Mouse (Mus musculus): ENCODE measurements around the gene Stambp. TPM values are rescaled to one million over a fixed set of nuclear protein-coding genes. Genes with fewer than 3 reads are reported as not detected.
"Not testable (repeated sequence)": the region's sequence is repeated elsewhere in the genome, so short reads cannot be mapped to it uniquely, and the experiment has no call there.

Stambp gene
- total RNA-seq (2021): 10 to 100 TPM; 10.2 to 13.8 TPM
- long read RNA-seq, experiment 1, transcript Stambp-201 (10 exons, 2,364 nt): major isoform, 13 of 14 reads
- long read RNA-seq, experiment 1, partial matches to known transcripts: 1 of 14 reads
- long read RNA-seq, experiment 1, other reads (novel, unspliced or antisense): 0 of 14 reads
- long read RNA-seq, experiment 2, partial matches to known transcripts: 2 of 6 reads
- long read RNA-seq, experiment 2, other reads (novel, unspliced or antisense): 1 of 6 reads

- DNase-seq: peak in 1 of 2 experiments; percentile 49
Measured at GRCm38 (mm10) chr6:83572671-83573070, at the start of gene Stambp. Gene Stambp, minus strand, starts transcription at chr6:83572729.

DNA sequence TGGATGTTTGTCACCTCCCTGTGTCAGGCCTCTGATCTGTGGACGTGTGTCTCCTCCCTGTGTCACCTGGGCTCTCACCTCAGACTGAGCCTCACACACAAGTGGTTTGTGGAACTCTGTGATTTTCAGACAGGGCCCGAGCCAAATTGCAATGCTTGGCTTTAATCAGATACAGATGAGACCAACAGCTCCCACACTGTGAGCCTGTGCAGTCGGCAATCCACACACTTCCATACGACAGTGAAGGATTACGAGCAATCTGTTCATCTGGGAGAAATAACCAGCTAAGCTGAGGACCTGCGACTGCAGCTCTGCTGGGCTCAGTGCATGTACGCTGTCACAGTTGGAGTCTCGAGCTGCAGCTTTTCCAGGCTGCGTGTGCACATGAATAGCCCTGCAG, 47.4 kb upstream of the Stambp start:
- no peak for DNase-seq

DNA sequence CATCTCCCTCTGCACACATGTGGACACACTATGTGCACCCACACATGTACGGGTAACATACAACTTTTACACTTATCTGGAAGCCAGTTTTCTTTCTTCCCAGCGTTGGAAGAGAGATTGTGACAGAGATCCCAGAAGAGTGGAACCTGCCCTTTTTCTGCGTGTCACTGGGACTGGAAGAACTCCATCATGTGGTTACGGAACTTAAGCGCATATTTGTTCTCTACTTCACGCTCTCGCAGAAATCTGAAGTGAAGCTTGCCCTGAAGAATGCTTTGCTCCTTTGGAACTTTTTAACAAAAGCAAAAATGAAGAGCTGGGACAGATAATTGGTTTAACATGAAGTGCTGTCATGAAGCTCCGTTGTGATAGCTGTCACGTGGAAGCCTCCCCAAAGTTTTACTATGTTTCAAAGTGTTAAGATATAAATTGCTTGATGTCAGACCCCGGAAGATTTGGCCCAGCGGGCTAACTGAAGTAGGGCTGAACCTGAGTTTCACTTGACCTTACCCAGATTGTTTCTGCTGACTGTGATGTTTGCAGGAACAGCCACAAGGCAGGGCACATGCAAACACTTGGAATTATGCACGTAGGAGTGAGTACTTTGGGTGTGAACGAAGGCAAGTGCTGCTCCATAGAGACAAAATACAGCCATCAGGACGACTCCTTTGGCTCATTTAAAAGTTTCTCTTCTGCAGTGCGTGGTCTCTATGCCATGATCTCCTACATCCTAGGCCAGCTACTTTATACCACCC, 45.2 kb upstream of the Stambp start:
- no peak for DNase-seq

- peak; percentile 78 to 83 for DNase-seq
Measured at GRCm38 (mm10) chr6:83616512-83616911, 44.0 kb upstream of the Stambp start.

GRCm38 (mm10) chr6:83614469-83614868, 41.9 kb upstream of the Stambp start:
- no peak for DNase-seq

DNA sequence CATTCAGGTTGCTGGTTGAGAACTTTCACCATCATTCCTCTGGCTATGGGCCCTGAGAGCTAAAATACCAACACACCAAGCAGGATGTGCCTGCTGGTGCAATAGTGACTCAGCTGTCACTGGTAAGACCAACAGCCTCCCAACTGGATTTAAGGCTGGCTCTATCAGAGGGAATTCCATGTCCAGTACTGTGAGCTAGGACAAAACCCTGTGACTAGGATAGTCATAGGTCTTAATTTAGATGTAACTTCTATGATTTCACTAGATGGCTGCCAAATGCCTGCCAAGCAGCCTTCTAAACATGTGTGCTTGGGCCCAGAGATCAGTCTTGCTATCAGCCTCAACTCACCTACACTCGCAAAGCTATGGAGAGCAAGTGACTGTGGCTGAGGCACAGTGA, 40.4 kb upstream of the Stambp start:
- peak; percentile 29 to 56 for DNase-seq

DNA sequence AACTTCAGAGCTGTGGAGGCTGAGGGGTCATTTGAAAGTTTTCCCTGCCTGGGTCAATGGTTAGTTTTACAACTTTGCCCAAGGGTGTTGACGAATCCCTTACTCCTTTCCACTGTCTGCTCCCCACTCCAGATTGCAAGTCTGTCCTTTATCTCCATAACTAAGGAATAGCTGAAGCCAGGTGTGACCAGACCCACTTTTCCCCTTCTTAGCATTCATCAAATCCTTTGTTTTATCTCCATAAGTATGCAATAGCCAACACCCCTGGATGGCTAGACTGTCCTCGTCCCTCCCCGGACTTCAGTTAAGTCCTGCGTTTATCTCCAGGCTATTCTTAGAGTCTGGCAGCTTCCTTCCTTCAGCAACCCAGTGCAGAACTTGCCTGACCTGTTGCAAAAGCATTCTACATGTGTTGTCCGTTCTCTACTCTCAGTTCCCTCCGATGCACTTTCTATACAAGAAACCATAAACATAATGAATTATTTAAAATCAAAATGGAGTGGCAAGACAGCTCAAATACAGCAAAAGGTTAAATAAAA, 27.2 kb upstream of the Stambp start:
- DNase-seq: peak; percentile 51 to 63

DNA sequence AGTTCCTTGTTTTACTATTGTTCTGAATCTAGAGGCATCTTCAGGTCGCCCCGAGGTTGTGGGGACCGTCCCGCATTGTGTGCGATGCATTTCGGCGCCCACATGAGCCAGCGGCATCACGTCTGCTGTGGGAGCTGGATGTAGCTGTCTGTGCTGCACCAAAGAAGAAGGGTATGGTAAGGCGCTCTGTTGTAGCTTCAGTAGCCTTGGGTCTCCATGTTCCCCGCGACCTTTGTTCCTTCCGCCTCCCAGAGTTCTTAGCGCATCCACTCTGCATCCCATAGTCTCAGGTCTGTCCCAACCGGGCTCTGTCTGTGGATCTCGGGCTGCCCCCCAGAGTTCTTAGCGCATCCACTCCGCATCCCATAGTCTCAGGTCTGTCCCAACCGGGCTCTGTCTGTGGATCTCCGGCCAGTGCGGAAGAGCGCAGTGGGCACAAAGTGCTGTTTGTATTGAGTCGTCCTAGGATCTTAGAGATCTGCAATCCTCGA, 26.6 kb upstream of the Stambp start:
- DNase-seq: peak in 1 of 2 experiments; percentile 22

DNA sequence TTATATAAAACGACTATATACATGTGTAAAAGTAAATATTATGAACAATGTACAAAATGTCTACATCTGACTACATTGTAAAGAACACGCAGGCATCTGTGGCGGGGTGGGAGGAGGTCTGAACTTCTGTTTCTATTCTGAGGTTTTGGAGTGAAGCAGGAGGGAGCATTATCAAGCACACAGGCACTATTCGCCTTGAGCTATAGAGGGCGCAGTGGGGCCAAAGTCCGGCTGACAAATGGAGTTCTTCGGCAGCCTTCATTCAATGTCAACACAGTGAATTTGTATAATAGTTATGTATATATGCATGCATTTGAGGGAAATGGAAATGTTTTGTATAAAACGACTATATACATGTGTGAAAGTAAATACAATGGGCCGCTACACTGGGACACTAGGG, 26.1 kb upstream of the Stambp start:
- peak; percentile 54 to 78 for DNase-seq

DNA sequence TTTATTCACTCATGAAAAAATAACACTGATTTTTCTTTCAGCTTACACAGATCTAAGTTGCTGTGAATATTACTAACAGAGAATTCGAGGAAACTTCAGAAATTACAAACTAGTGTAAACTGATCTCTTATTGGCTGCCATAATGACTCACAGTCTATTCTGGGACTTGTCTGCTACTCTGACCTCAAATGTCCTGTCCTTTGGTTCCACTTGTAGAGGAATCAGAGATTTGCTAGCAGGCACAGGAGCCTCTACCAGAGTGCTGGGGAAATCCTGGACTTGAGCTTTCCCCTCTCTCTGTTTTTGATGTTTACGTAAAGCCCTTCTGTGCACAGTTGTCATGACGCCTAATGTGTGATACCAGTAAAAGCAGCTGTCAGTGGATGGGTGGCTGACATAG, 25.5 kb upstream of the Stambp start:
- peak; percentile 48 to 52 for DNase-seq

DNA sequence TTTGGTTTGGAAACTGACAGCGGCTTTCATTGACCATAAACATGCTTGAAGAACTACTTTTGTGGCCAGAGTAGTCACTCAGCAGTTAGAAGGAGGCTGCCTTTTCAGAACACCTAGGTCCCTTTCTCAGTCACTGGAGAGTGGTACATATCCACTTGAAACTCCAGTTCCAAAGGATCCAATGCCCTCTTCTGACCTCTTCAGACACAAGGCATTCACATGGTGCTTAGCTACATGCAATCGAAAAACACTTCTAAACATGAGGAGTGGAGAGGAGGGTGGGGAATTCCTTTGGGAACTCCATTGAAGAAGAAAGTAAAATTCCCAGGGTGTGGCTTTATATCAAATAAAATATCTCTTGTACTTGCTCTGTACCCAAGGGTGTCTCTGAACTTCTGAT, 22.5 kb upstream of the Stambp start:
- no peak for DNase-seq

GRCm38 (mm10) chr6:83593896-83594295, 21.4 kb upstream of the Stambp start:
- no peak for DNase-seq

- no peak for DNase-seq
Measured at GRCm38 (mm10) chr6:83592051-83592450, 19.5 kb upstream of the Stambp start.

- DNase-seq: no peak
Measured at GRCm38 (mm10) chr6:83590301-83590700, 17.8 kb upstream of the Stambp start.

DNA sequence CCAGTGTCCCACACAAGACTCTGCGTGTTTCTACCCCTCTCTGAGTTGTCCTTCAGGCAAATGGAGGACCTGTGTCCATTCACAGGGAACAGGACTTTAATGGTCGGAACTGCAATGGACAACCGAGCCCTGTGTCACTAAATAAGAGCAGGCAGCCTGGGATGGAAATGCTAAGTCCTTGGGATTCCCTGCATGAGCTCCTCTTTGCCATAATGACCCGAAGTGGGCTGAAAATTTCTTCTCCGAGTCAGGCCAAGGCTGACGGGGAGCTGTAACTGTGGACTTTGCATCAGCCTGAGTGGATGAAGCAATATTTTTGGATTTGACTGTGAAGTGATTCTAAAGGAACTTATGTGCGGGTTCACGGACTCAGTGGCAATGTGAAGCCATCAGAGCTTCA, 14.7 kb upstream of the Stambp start:
- DNase-seq: not testable (repeated sequence)

DNA sequence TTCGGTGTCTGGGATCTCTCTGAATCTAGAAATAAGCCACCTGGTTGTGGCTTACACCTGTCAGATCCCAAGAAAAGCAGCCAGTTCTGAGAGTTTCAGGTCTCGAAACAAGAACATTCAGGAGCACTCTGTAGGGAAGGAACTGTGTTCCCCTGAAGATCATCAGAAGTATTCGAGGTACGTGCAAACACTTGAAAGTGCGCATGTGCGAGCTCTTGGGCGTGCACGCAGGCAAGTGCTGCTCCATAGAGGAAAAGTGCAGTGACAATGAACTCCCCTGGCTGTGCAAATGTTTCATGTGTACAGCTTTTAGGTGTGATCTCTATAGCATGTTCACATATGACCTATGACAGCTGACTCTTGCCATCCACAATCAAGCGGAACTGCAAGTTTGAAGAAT, 12.8 kb upstream of the Stambp start:
- not testable (repeated sequence) for DNase-seq

- no peak for DNase-seq
Measured at GRCm38 (mm10) chr6:83583591-83583990, 11.1 kb upstream of the Stambp start.

DNA sequence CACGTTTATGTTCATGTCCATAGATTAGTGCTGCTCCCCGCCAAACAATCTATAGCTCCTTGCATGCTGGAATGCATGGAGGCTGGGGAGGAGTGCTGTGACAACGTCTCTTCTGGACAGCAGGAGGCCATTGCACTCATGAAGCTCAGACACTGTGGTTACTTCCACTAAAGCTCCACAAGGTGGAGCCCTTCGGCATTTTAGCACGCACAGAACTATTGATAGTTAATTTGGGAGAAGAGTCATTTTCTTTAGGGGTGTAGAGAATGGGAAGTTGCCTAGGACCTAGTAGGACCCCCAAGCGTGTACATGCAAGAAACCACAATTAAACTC, 10.4 kb upstream of the Stambp start:
- DNase-seq: peak; percentile 36 to 46

- no peak for DNase-seq
Measured at GRCm38 (mm10) chr6:83582135-83582937, 9.8 kb upstream of the Stambp start.

GRCm38 (mm10) chr6:83577534-83577933, 5.0 kb upstream of the Stambp start:
- no peak for DNase-seq

- DNase-seq: no peak
Measured at GRCm38 (mm10) chr6:83575609-83576008, 3.1 kb upstream of the Stambp start.

DNA sequence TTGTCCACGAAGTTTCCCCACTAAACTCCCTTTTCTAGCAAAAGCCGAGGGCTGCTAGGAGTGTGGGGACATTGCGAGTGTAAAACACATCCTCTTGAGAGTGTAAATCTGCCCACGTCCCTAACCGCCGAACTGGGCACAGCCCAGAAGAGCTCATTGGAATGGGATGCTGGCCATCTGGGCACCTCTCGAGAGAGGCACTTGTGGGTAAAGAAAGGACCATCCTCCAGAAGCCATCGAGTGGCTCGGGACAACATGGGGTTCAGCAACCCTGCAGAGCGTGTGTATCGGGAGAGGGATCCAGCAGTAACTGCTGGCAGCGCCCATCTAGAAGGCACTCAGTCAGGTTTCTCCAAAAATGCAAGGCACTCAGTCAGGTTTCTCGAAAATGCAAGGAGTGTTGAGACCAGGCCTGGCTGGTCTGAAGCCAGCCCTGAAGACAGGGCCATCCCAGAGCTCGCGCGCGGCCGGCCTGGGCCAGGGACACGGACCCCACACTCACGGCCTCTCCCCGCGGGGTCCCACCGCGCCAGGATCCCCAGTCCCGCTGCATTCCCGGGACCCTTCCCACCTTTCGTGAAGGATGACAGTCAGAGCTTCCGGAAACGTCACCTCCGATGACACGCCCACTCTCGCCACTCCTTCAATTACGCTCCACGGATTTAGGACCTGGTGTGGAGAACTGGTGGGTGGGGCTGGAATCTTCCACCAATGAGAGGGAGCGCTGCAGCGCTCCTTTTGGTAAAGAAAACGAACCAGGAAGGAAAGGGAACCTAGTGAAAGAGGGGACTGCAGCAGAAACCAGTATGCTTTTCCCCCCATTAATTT, 475 bp downstream of the Stambp start:
- peak; percentile 94 to 95 for DNase-seq
